In genomic region chr2:167588774-167589577, GRCm38 (mm10) we compare ENCODE assay signal across 8 mouse cellular contexts. TPM values are rescaled to one million over a fixed set of nuclear protein-coding genes. Genes with fewer than 3 reads are reported as not detected.
A peak's percentile ranks its signal among the peaks of the same experiment; 100 is the strongest.
DNase-seq lines count a peak whose midpoint lies in the region; ATAC-seq and TF ChIP-seq lines count a peak whose summit lies in the region.

No protein-coding gene starts in this region.

- H3K27ac ChIP-seq in heart, embryonic 16.5 days (ENCODE audit: low read length): peak overlapping the region; percentile 83
- peak overlapping the region; percentile 98 for H3K27ac ChIP-seq in macrophage
- H3K27ac ChIP-seq in stomach, postnatal 0 days (replicated peaks): peak overlapping the region; percentile 78

- H3K27me3 ChIP-seq in heart, embryonic 16.5 days (ENCODE audit: control insufficient read depth, insufficient read depth, low read length): no peaks in the 10 kb centered on the region
- H3K27me3 ChIP-seq in stomach, postnatal 0 days (ENCODE audit: control insufficient read depth, insufficient read depth, low read length): no peaks in the 10 kb centered on the region

- no peaks in the 10 kb centered on the region for H3K36me3 ChIP-seq in heart, embryonic 16.5 days (ENCODE audit: control insufficient read depth, insufficient read depth)
- H3K36me3 ChIP-seq in macrophage (ENCODE audit: inconsistent target): peaks cover 5% of the 10 kb centered on the region; the same call in 1 of the 2 replicates
- H3K36me3 ChIP-seq in stomach, postnatal 0 days (ENCODE audit: control insufficient read depth, insufficient read depth, low read length): no peaks in the 10 kb centered on the region

- no peaks in the 10 kb centered on the region for H3K9me3 ChIP-seq in heart, embryonic 16.5 days (replicated peaks; ENCODE audit: control insufficient read depth, low read length)
- H3K9me3 ChIP-seq in stomach, postnatal 0 days (ENCODE audit: control insufficient read depth, low read length): no peaks in the 10 kb centered on the region

- peak; percentile 65 for DNase-seq in embryo, embryonic 10 days (ENCODE audit: low spot score)
- no peak for DNase-seq in embryo, embryonic 11 days
- DNase-seq in c-Kit-positive CD71-negative TER-119-negative erythroid progenitor cells, embryonic 14.5 days (ENCODE audit: low read depth): peak; percentile 66
- peak; percentile 74 for DNase-seq in kidney, postnatal 10 days
- DNase-seq in stomach, postnatal 0 days (ENCODE audit: low spot score): peak; percentile 68
- no peak for DNase-seq in adipocyte (ENCODE audit: low spot score)

- peaks cover 31% of the 10 kb centered on the region; the same call in 1 of the 2 replicates for H3K79me2 ChIP-seq in macrophage (ENCODE audit: inconsistent target)

- H3K4me3 ChIP-seq in heart, embryonic 16.5 days (ENCODE audit: low read length): peak overlapping the region; percentile 46
- H3K4me3 ChIP-seq in macrophage (ENCODE audit: inconsistent target): peak overlapping the region; percentile 88
- H3K4me3 ChIP-seq in stomach, postnatal 0 days (ENCODE audit: low read depth, low read length): peak overlapping the region; percentile 12

- peak overlapping the region; percentile 57 for H3K4me2 ChIP-seq in heart, embryonic 16.5 days (ENCODE audit: low read depth, low read length)
- H3K4me2 ChIP-seq in stomach, postnatal 0 days (replicated peaks; ENCODE audit: low read depth): peak overlapping the region; percentile 35

- H3K9ac ChIP-seq in heart, embryonic 16.5 days (ENCODE audit: low read length): peak overlapping the region; percentile 71
- 0 out of 2 replicates have a peak overlapping the region, but pooled peaks have one; percentile 27 for H3K9ac ChIP-seq in stomach, postnatal 0 days (ENCODE audit: low read length)

- no peak for TF ChIP-seq CTCF in stomach, postnatal 0 days (IDR thresholded peaks at IDR 0.05; ENCODE audit: low read depth)

- peak; percentile 64 for ATAC-seq in heart, embryonic 16.5 days (replicated peaks; ENCODE audit: extremely low read depth, insufficient read depth, low FRiP score)
- peak; percentile 77 for ATAC-seq in stomach, postnatal 0 days (ENCODE audit: low FRiP score, low TSS enrichment)

- peaks cover 19% of the 10 kb centered on the region for H3K4me1 ChIP-seq in heart, embryonic 16.5 days (ENCODE audit: control insufficient read depth, insufficient read depth, low read length)
- 0 out of 2 replicates have a peak, but pooled peaks cover 3% of the 10 kb centered on the region for H3K4me1 ChIP-seq in stomach, postnatal 0 days (replicated peaks; ENCODE audit: control insufficient read depth, insufficient read depth)

- no peak for TF ChIP-seq EP300 in stomach, postnatal 0 days (optimal IDR thresholded peaks at IDR 0.05)

- WGBS in heart, embryonic 16.5 days: 24% methylated on average over 21 of the region's 21 CpGs
- WGBS in macrophage (ENCODE audit: missing documents): 2% methylated on average over 21 of the region's 21 CpGs
- WGBS in stomach, postnatal 0 days: 32% methylated on average over 20 of the region's 21 CpGs

RNA-seq across cellular contexts. Expression of gene Ube2v1, which starts 42.9 kb away (rescaled TPM):
- 210 and 218 TPM in 2 replicates for polyA plus RNA-seq in heart, embryonic 16.5 days (2015; fragmentation: Nextera tagmentation; extraction: Ambion mirVana)
- total RNA-seq in macrophage (2018; cell fraction: chromatin; rRNA removed): 10 to 100 TPM; 43.1 to 85.5 (median 59.3) TPM
- total RNA-seq in macrophage (2018; cell fraction: cytosol; rRNA removed): 100 to 1,000 TPM; 142 to 211 (median 167) TPM
- 10 to 100 TPM; 35.1 to 99.4 (median 64.2) TPM for total RNA-seq in macrophage (2018; cell fraction: nucleus; rRNA removed)
- 152 to 209 TPM (median 172 TPM) in 3 replicates for polyA plus RNA-seq in macrophage (2018)
- 234 and 253 TPM in 2 replicates for polyA plus RNA-seq in stomach, postnatal 0 days (2015; fragmentation: Nextera tagmentation; extraction: Ambion mirVana)

RNA-seq across cellular contexts. Expression of gene Snai1, which starts 51.0 kb away (rescaled TPM):
- 12.5 and 20.6 TPM in 2 replicates for polyA plus RNA-seq in heart, embryonic 16.5 days (2015; fragmentation: Nextera tagmentation; extraction: Ambion mirVana)
- total RNA-seq in macrophage (2018; cell fraction: chromatin; rRNA removed): 1 to 10 TPM in 1 of 26 experiments, not detected in 25; 1.8 TPM
- under 1 TPM in 5 of 26 experiments, not detected in 21; 0.07 to 0.10 (median 0.09) TPM for total RNA-seq in macrophage (2018; cell fraction: cytosol; rRNA removed)
- 1 to 10 TPM in 1 of 26 experiments, under 1 TPM in 2, not detected in 23; 0.41 to 2.0 (median 0.92) TPM for total RNA-seq in macrophage (2018; cell fraction: nucleus; rRNA removed)
- not detected in 3 replicates for polyA plus RNA-seq in macrophage (2018)
- 6.9 and 8.3 TPM in 2 replicates for polyA plus RNA-seq in stomach, postnatal 0 days (2015; fragmentation: Nextera tagmentation; extraction: Ambion mirVana)

Comparison
In these comparisons a context has a peak if more than half of its experiments do, and no peak if none do; other contexts are left out.
1. DNase-seq: peak in embryo, embryonic 10 days (single experiment), c-Kit-positive CD71-negative TER-119-negative erythroid progenitor cells, embryonic 14.5 days (single experiment), kidney, postnatal 10 days (single experiment) and stomach, postnatal 0 days (single experiment); none in embryo, embryonic 11 days (single experiment) and adipocyte (single experiment).
2. H3K4me3 ChIP-seq: peak in every context shown above with its lines; median percentile 88 in macrophage; 46 in heart, embryonic 16.5 days; 12 in stomach, postnatal 0 days.
3. Peak in every context shown above with its lines, with median percentiles within 50 percentile points of each other: H3K27ac ChIP-seq.